In genomic region chr9:120068047-120068446, GRCm38 (mm10) we compare ENCODE assay signal across 13 mouse cellular contexts. TPM values are rescaled to one million over a fixed set of nuclear protein-coding genes. Genes with fewer than 3 reads are reported as not detected.
DNase-seq lines count a peak whose midpoint lies in the region; ATAC-seq and TF ChIP-seq lines count a peak whose summit lies in the region.
"Had no signal": no experiment of that assay in that cellular context is flagged by ENCODE, and none has a peak within 500 bp of the region (broad histone marks: within the 10 kb centered on the region; RNA-seq: fewer than 3 reads in every experiment).

No protein-coding gene starts in this region.

- H3K9ac ChIP-seq in liver, embryonic 16.5 days (ENCODE audit: low read depth, low read length), result no peak overlapping the region
- no peak overlapping the region for H3K9ac ChIP-seq in stomach, postnatal 0 days (ENCODE audit: low read length)
- no peak overlapping the region for H3K9ac ChIP-seq in kidney, embryonic 14.5 days (ENCODE audit: low read depth, low read length)

- TF ChIP-seq CTCF in cortical plate, adult 2 months (IDR thresholded peaks at IDR 0.05; ENCODE audit: extremely low read depth, insufficient read depth, low read length), result no peak
- no peak for TF ChIP-seq CTCF in stomach, postnatal 0 days (IDR thresholded peaks at IDR 0.05; ENCODE audit: low read depth)

- no peak overlapping the region for H3K27ac ChIP-seq in cortical plate, adult 2 months (ENCODE audit: insufficient read depth, low read length)
- peak overlapping the region; percentile 46 for H3K27ac ChIP-seq in liver, embryonic 16.5 days (ENCODE audit: low read length)
- no peak overlapping the region for H3K27ac ChIP-seq in stomach, postnatal 0 days (replicated peaks)
- no peak overlapping the region for H3K27ac ChIP-seq in kidney, embryonic 14.5 days (ENCODE audit: low read depth, low read length)

- no peak overlapping the region for H3K4me2 ChIP-seq in liver, embryonic 16.5 days (ENCODE audit: low read depth, low read length)
- H3K4me2 ChIP-seq in stomach, postnatal 0 days (replicated peaks; ENCODE audit: low read depth), result no peak overlapping the region
- H3K4me2 ChIP-seq in kidney, embryonic 14.5 days (replicated peaks; ENCODE audit: low read depth, low read length), result no peak overlapping the region

- no peaks in the 10 kb centered on the region for H3K27me3 ChIP-seq in liver, embryonic 16.5 days (ENCODE audit: control insufficient read depth, insufficient read depth, low read depth, low read length)
- H3K27me3 ChIP-seq in stomach, postnatal 0 days (ENCODE audit: control insufficient read depth, insufficient read depth, low read length), result no peaks in the 10 kb centered on the region
- H3K27me3 ChIP-seq in kidney, embryonic 14.5 days (ENCODE audit: control insufficient read depth, insufficient read depth, low read length), result no peaks in the 10 kb centered on the region

- no peaks in the 10 kb centered on the region for H3K4me1 ChIP-seq in cortical plate, adult 2 months (ENCODE audit: control insufficient read depth, insufficient read depth, low read length)
- H3K4me1 ChIP-seq in liver, embryonic 16.5 days (ENCODE audit: control insufficient read depth, low read depth, low read length), result no peaks in the 10 kb centered on the region; the same call in 1 of the 2 replicates
- H3K4me1 ChIP-seq in stomach, postnatal 0 days (replicated peaks; ENCODE audit: control insufficient read depth, insufficient read depth), result no peaks in the 10 kb centered on the region
- H3K4me1 ChIP-seq in kidney, embryonic 14.5 days (ENCODE audit: control insufficient read depth, insufficient read depth, low read length), result no peaks in the 10 kb centered on the region

- TF ChIP-seq EP300 in stomach, postnatal 0 days (optimal IDR thresholded peaks at IDR 0.05), result no peak

- TF ChIP-seq POLR2A in cortical plate, adult 2 months (IDR thresholded peaks at IDR 0.05; ENCODE audit: extremely low read depth, insufficient read depth, low read length), result 0 out of 2 replicates have a peak, but pooled peaks have one; percentile 35

- WGBS in liver, embryonic 16.5 days (ENCODE audit: insufficient replicate concordance), result 17% methylated on average over 10 of the region's 10 CpGs
- WGBS in stomach, postnatal 0 days, result 45% methylated on average over 10 of the region's 10 CpGs
- WGBS in kidney, embryonic 14.5 days, result 63% methylated on average over 10 of the region's 10 CpGs

- H3K36me3 ChIP-seq in liver, embryonic 16.5 days (ENCODE audit: control insufficient read depth, insufficient read depth), result no peaks in the 10 kb centered on the region
- H3K36me3 ChIP-seq in stomach, postnatal 0 days (ENCODE audit: control insufficient read depth, insufficient read depth, low read length), result no peaks in the 10 kb centered on the region
- no peaks in the 10 kb centered on the region for H3K36me3 ChIP-seq in kidney, embryonic 14.5 days (ENCODE audit: control insufficient read depth, insufficient read depth, low read length)
- H3K36me3 ChIP-seq: G1E had no signal

- DNase-seq in lung, postnatal 36 days, result peak; percentile 10
- DNase-seq in lung, postnatal 14 days, result no peak
- peak; percentile 58 for DNase-seq in stomach, postnatal 0 days (ENCODE audit: low spot score)
- no peak for DNase-seq in frontal cortex, postnatal 36 days (ENCODE audit: low spot score in 2 of 2)
- DNase-seq: gastrocnemius, postnatal 14 days; heart, postnatal 14 days; kidney, adult 18-20 months; left cerebral cortex, postnatal 4 days had no signal

- no peaks in the 10 kb centered on the region for H3K9me3 ChIP-seq in liver, embryonic 16.5 days (replicated peaks; ENCODE audit: control insufficient read depth, low read length)
- H3K9me3 ChIP-seq in stomach, postnatal 0 days (ENCODE audit: control insufficient read depth, low read length), result no peaks in the 10 kb centered on the region
- H3K9me3 ChIP-seq in kidney, embryonic 14.5 days (ENCODE audit: control insufficient read depth, low read length), result no peaks in the 10 kb centered on the region
- H3K9me3 ChIP-seq: G1E had no signal

- no peak; the same call in 1 of the 2 replicates for ATAC-seq in liver, embryonic 16.5 days (ENCODE audit: low read depth)
- ATAC-seq in stomach, postnatal 0 days (ENCODE audit: low FRiP score, low TSS enrichment), result peak; percentile 55; the same call in 1 of the 2 replicates
- no peak for ATAC-seq in kidney, embryonic 14.5 days (ENCODE audit: low FRiP score, low TSS enrichment)

- H3K4me3 ChIP-seq in cortical plate, adult 2 months (ENCODE audit: insufficient read depth, low read length), result no peak overlapping the region; the same call in 1 of the 2 replicates
- H3K4me3 ChIP-seq in liver, embryonic 16.5 days (ENCODE audit: low read depth, low read length), result no peak overlapping the region
- no peak overlapping the region for H3K4me3 ChIP-seq in stomach, postnatal 0 days (ENCODE audit: low read depth, low read length)
- no peak overlapping the region for H3K4me3 ChIP-seq in kidney, embryonic 14.5 days (ENCODE audit: low read length)
- H3K4me3 ChIP-seq: myocyte had no signal

RNA-seq across cellular contexts. Expression of gene Cx3cr1, which starts 1.6 kb away (rescaled TPM):
- polyA plus RNA-seq in cortical plate, adult 2 months (2012; rRNA removed), result 38.2 and 40.9 TPM in 2 replicates
- polyA plus RNA-seq in liver, embryonic 16.5 days (2015; fragmentation: Nextera tagmentation; extraction: Ambion mirVana), result 3.1 and 3.2 TPM in 2 replicates
- polyA plus RNA-seq in stomach, postnatal 0 days (2015; fragmentation: Nextera tagmentation; extraction: Ambion mirVana), result 8.6 and 9.5 TPM in 2 replicates
- polyA plus RNA-seq in kidney, embryonic 14.5 days (2014; fragmentation: Nextera tagmentation; extraction: Ambion mirVana), result 3.0 and 7.4 TPM in 2 replicates
- polyA plus RNA-seq: G1E, myocyte had no signal

RNA-seq across cellular contexts. Expression of gene Ccr8, which starts 23.9 kb away (rescaled TPM):
- polyA plus RNA-seq in cortical plate, adult 2 months (2012; rRNA removed), result 0.08 TPM in 1 of 2 replicates, not detected in the other
- polyA plus RNA-seq in liver, embryonic 16.5 days (2015; fragmentation: Nextera tagmentation; extraction: Ambion mirVana), result 0.07 TPM in 1 of 2 replicates, not detected in the other
- 0.07 and 0.13 TPM in 2 replicates for polyA plus RNA-seq in stomach, postnatal 0 days (2015; fragmentation: Nextera tagmentation; extraction: Ambion mirVana)
- not detected in 2 replicates for polyA plus RNA-seq in kidney, embryonic 14.5 days (2014; fragmentation: Nextera tagmentation; extraction: Ambion mirVana)
- polyA plus RNA-seq: G1E, myocyte had no signal

RNA-seq across cellular contexts. Expression of gene Slc25a38, which starts 42.1 kb away (rescaled TPM):
- polyA plus RNA-seq in cortical plate, adult 2 months (2012; rRNA removed), result 22.8 and 23.3 TPM in 2 replicates
- polyA plus RNA-seq in liver, embryonic 16.5 days (2015; fragmentation: Nextera tagmentation; extraction: Ambion mirVana), result 113 and 118 TPM in 2 replicates
- polyA plus RNA-seq in stomach, postnatal 0 days (2015; fragmentation: Nextera tagmentation; extraction: Ambion mirVana), result 16.3 and 18.2 TPM in 2 replicates
- polyA plus RNA-seq in kidney, embryonic 14.5 days (2014; fragmentation: Nextera tagmentation; extraction: Ambion mirVana), result 26.2 and 30.3 TPM in 2 replicates

RNA-seq across cellular contexts. Expression of gene Xirp1, which starts 44.6 kb away (rescaled TPM):
- 0.04 TPM in 2 replicates for polyA plus RNA-seq in cortical plate, adult 2 months (2012; rRNA removed)
- 0.15 and 0.26 TPM in 2 replicates for polyA plus RNA-seq in liver, embryonic 16.5 days (2015; fragmentation: Nextera tagmentation; extraction: Ambion mirVana)
- polyA plus RNA-seq in stomach, postnatal 0 days (2015; fragmentation: Nextera tagmentation; extraction: Ambion mirVana), result 0.05 and 0.11 TPM in 2 replicates
- not detected in 2 replicates for polyA plus RNA-seq in kidney, embryonic 14.5 days (2014; fragmentation: Nextera tagmentation; extraction: Ambion mirVana)
- polyA plus RNA-seq: G1E had no signal

RNA-seq across cellular contexts. Expression of gene Rpsa, which starts 59.4 kb away (rescaled TPM):
- 945 and 968 TPM in 2 replicates for polyA plus RNA-seq in cortical plate, adult 2 months (2012; rRNA removed)
- 727 and 769 TPM in 2 replicates for polyA plus RNA-seq in liver, embryonic 16.5 days (2015; fragmentation: Nextera tagmentation; extraction: Ambion mirVana)
- 941 and 957 TPM in 2 replicates for polyA plus RNA-seq in stomach, postnatal 0 days (2015; fragmentation: Nextera tagmentation; extraction: Ambion mirVana)
- 2,066 and 2,566 TPM in 2 replicates for polyA plus RNA-seq in kidney, embryonic 14.5 days (2014; fragmentation: Nextera tagmentation; extraction: Ambion mirVana)

Comparison
In these comparisons a context has a peak if more than half of its experiments do, and no peak if none do; other contexts are left out.
1. DNase-seq: peak in lung, postnatal 36 days (single experiment) and stomach, postnatal 0 days (single experiment); none in lung, postnatal 14 days (single experiment) and frontal cortex, postnatal 36 days (0 of 2).